Mouse (Mus musculus): Measurements from ENCODE around the gene Nck2.

- TF ChIP-seq CTCF (IDR thresholded peaks at IDR 0.05; ENCODE audit: low read depth): no peak
- TF ChIP-seq EP300 (IDR thresholded peaks at IDR 0.05; ENCODE audit: low read depth): no peak
Observed at GRCm38 (mm10) chr1:43565260-43565659, 120.9 kb downstream of the Nck2 start.

Measured in liver, postnatal 0 days (tissue).